Mouse (Mus musculus): Measurements from ENCODE around the gene Foxc1. TPM values are rescaled to one million over a fixed set of nuclear protein-coding genes. Genes with fewer than 3 reads are reported as not detected.

The Foxc1 gene
- polyA plus RNA-seq, 1 experiment from 2014 or later: 0.63 TPM

GRCm38 (mm10) chr13:31810375-31810692 is 3.9 kb downstream of the Foxc1 start:
- WGBS: 3% methylated on average over 9 of the region's 9 CpGs
- Histone ChIP-seq H3K27me3 (replicated peaks; ENCODE audit: control insufficient read depth, insufficient read depth, low read length) (peaks cover 60% of the 10 kb centered on the region), H3K9me3 (ENCODE audit: control insufficient read depth, low read length) (no peaks in the 10 kb centered on the region), H3K27ac (ENCODE audit: low read depth, low read length) (no peak overlapping the region), H3K4me1 (ENCODE audit: control insufficient read depth, insufficient read depth, low read depth, low read length) (peaks cover 30% of the 10 kb centered on the region), H3K36me3 (ENCODE audit: control insufficient read depth, insufficient read depth, low read length) (no peaks in the 10 kb centered on the region), H3K9ac (ENCODE audit: low read depth, low read length) (peak overlapping the region; percentile 47), H3K4me3 (ENCODE audit: low read length) (peak overlapping the region; percentile 35), H3K4me2 (ENCODE audit: low read length) (no peak overlapping the region)
- no peak for ATAC-seq

- under 1% methylated on average over 57 of the region's 65 CpGs for WGBS
- H3K9ac ChIP-seq (ENCODE audit: low read depth, low read length): peak overlapping the region; percentile 47
- H3K4me3 ChIP-seq (ENCODE audit: low read length): peak overlapping the region; percentile 35
- H3K9me3 ChIP-seq (ENCODE audit: control insufficient read depth, low read length): no peaks in the 10 kb centered on the region
- H3K4me2 ChIP-seq (ENCODE audit: low read length): peak overlapping the region; percentile 45
- ATAC-seq: no peak
- H3K4me1 ChIP-seq (ENCODE audit: control insufficient read depth, insufficient read depth, low read depth, low read length): peaks cover 29% of the 10 kb centered on the region
- H3K27me3 ChIP-seq (replicated peaks; ENCODE audit: control insufficient read depth, insufficient read depth, low read length): peaks cover 62% of the 10 kb centered on the region
- peak overlapping the region; percentile 34; the same call in 1 of the 2 replicates for H3K27ac ChIP-seq (ENCODE audit: low read depth, low read length)
- no peaks in the 10 kb centered on the region for H3K36me3 ChIP-seq (ENCODE audit: control insufficient read depth, insufficient read depth, low read length)
Observed at GRCm38 (mm10) chr13:31810693-31811541, 4.5 kb downstream of the Foxc1 start.

DNA sequence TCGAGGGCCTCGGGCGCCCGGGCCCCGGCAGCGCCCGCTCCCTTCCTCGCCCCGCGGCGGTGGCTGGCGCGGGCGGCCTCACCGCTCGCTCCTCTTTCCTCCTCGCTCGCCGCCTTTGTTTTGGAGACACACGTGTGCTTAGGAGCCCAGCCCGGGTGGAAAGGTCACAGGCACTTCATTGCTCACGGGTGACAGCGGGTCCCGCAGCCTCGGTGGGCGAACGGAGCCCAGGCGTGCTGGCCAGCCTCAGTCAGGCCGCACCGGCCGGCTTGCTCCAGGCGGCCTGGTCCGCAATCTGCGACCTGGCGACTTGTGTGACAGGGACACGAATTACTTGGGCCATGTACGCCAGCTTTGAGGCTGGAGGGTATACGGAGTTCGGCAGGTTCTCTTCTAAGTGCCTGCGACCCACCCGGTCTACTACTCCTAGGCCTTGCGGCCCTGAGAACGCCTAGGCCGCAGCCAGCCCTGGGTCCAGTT is 5.1 kb downstream of the Foxc1 start:
- 5% methylated on average over 43 of the region's 44 CpGs for WGBS
- Histone ChIP-seq H3K27me3 (replicated peaks; ENCODE audit: control insufficient read depth, insufficient read depth, low read length) (peaks cover 65% of the 10 kb centered on the region), H3K4me1 (ENCODE audit: control insufficient read depth, insufficient read depth, low read depth, low read length) (peaks cover 22% of the 10 kb centered on the region), H3K4me3 (ENCODE audit: low read length) (peak overlapping the region; percentile 35), H3K4me2 (ENCODE audit: low read length) (peak overlapping the region; percentile 45), H3K9ac (ENCODE audit: low read depth, low read length) (peak overlapping the region; percentile 45), H3K9me3 (ENCODE audit: control insufficient read depth, low read length) (no peaks in the 10 kb centered on the region), H3K36me3 (ENCODE audit: control insufficient read depth, insufficient read depth, low read length) (no peaks in the 10 kb centered on the region), H3K27ac (ENCODE audit: low read depth, low read length) (peak overlapping the region; percentile 34; the same call in 1 of the 2 replicates)
- ATAC-seq: 0 out of 2 replicates have a peak, but pooled peaks have one; percentile 19

DNA sequence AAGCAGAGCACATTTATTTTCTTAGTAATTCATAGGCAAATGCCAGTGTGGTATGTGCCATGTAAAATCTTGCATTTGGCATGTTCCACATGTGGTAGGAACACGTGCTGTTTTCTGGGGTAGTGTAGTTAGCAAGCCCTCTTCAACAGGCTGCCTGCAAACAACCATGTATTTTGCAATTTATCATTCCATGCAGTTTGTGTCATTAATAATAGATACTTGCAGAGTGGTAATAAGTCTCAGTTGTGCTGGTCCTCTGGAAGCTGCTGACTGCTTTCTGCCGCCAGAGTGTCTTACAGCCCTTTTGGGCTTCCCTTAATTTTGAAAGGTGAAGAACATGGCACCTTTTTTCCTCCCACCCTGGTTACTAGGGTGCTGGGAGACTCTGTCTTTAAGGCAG is 6.3 kb downstream of the Foxc1 start:
- H3K27me3 ChIP-seq (replicated peaks; ENCODE audit: control insufficient read depth, insufficient read depth, low read length): peaks cover 64% of the 10 kb centered on the region
- H3K36me3 ChIP-seq (ENCODE audit: control insufficient read depth, insufficient read depth, low read length): no peaks in the 10 kb centered on the region
- H3K4me1 ChIP-seq (ENCODE audit: control insufficient read depth, insufficient read depth, low read depth, low read length): peaks cover 12% of the 10 kb centered on the region
- peak overlapping the region; percentile 23; the same call in 1 of the 2 replicates for H3K4me2 ChIP-seq (ENCODE audit: low read length)
- H3K9ac ChIP-seq (ENCODE audit: low read depth, low read length): no peak overlapping the region
- H3K4me3 ChIP-seq (ENCODE audit: low read length): no peak overlapping the region
- WGBS: 44% methylated on average over 2 of the region's 2 CpGs
- H3K9me3 ChIP-seq (ENCODE audit: control insufficient read depth, low read length): no peaks in the 10 kb centered on the region
- no peak for ATAC-seq
- no peak overlapping the region for H3K27ac ChIP-seq (ENCODE audit: low read depth, low read length)

DNA sequence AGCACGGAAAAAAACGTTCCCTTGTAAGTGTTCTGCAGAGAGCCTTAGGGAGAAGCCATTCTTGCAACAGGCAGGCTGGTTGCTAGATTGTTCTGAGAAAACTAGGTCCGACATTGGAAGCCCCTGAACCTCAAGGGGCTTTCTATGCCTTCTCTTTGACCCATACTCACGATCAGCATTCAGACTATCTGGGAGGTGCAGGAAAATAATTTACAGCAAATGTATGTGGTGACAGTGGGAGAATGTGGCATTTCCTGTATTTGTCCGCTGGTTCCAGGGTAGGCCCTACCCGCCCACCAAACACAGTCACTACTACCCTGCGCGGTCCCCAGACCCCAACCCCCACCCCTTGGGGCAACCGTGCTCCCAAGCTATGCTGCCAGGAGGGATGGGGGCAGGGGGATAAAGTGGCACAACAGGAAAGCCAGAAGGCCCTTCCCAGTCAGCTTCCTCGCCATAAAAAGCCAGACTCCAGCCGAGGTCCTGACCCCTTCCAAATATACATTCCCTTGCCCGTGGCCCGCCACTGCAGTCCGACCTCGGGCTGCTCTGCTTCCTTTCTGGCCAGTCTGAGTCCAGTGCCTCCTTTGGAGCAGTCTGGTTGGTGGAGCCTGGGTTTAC is 9.1 kb downstream of the Foxc1 start:
- no peak for ATAC-seq
- no peak overlapping the region for H3K4me2 ChIP-seq (ENCODE audit: low read length)
- H3K36me3 ChIP-seq (ENCODE audit: control insufficient read depth, insufficient read depth, low read length): no peaks in the 10 kb centered on the region
- peaks cover 62% of the 10 kb centered on the region for H3K27me3 ChIP-seq (replicated peaks; ENCODE audit: control insufficient read depth, insufficient read depth, low read length)
- 34% methylated on average over 15 of the region's 15 CpGs for WGBS
- H3K4me3 ChIP-seq (ENCODE audit: low read length): no peak overlapping the region
- H3K4me1 ChIP-seq (ENCODE audit: control insufficient read depth, insufficient read depth, low read depth, low read length): peaks cover 6% of the 10 kb centered on the region
- H3K9me3 ChIP-seq (ENCODE audit: control insufficient read depth, low read length): no peaks in the 10 kb centered on the region
- H3K27ac ChIP-seq (ENCODE audit: low read depth, low read length): no peak overlapping the region; the same call in 1 of the 2 replicates
- no peak overlapping the region for H3K9ac ChIP-seq (ENCODE audit: low read depth, low read length)

DNA sequence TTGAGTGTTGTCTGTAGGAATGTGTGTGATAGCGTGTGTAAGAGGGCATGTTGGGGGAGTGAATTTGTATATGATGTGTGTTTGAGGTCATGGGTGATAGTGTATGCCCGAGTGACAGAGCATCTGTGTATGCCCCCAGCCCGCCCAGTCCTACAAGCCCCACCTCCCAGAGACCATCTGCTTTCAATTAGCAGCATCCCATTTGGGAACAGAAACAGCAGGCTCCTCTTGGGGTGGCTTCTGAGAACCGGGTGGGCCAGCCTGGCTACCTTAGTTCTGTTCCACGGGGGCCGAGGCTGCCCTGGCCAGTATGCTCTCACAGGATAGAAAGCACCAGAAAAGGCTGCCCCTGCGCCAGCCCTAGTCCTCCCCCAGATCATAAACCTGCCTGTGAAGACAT is 11.9 kb downstream of the Foxc1 start:
- Histone ChIP-seq H3K4me3 (ENCODE audit: low read length) (no peak overlapping the region), H3K9ac (ENCODE audit: low read depth, low read length) (no peak overlapping the region), H3K4me1 (ENCODE audit: control insufficient read depth, insufficient read depth, low read depth, low read length) (no peaks in the 10 kb centered on the region; the same call in 1 of the 2 replicates), H3K27me3 (replicated peaks; ENCODE audit: control insufficient read depth, insufficient read depth, low read length) (peaks cover 44% of the 10 kb centered on the region), H3K36me3 (ENCODE audit: control insufficient read depth, insufficient read depth, low read length) (no peaks in the 10 kb centered on the region), H3K4me2 (ENCODE audit: low read length) (no peak overlapping the region), H3K9me3 (ENCODE audit: control insufficient read depth, low read length) (no peaks in the 10 kb centered on the region), H3K27ac (ENCODE audit: low read depth, low read length) (no peak overlapping the region)
- ATAC-seq: no peak
- WGBS: 54% methylated on average over 7 of the region's 7 CpGs

GRCm38 (mm10) chr13:31819664-31820405 is 13.4 kb downstream of the Foxc1 start:
- H3K9me3 ChIP-seq (ENCODE audit: control insufficient read depth, low read length): no peaks in the 10 kb centered on the region
- no peaks in the 10 kb centered on the region for H3K36me3 ChIP-seq (ENCODE audit: control insufficient read depth, insufficient read depth, low read length)
- no peak overlapping the region for H3K9ac ChIP-seq (ENCODE audit: low read depth, low read length)
- ATAC-seq: no peak
- H3K27me3 ChIP-seq (replicated peaks; ENCODE audit: control insufficient read depth, insufficient read depth, low read length): peaks cover 29% of the 10 kb centered on the region
- no peaks in the 10 kb centered on the region; the same call in 1 of the 2 replicates for H3K4me1 ChIP-seq (ENCODE audit: control insufficient read depth, insufficient read depth, low read depth, low read length)
- no peak overlapping the region for H3K27ac ChIP-seq (ENCODE audit: low read depth, low read length)
- H3K4me2 ChIP-seq (ENCODE audit: low read length): no peak overlapping the region
- WGBS: 40% methylated on average over 14 of the region's 14 CpGs
- H3K4me3 ChIP-seq (ENCODE audit: low read length): no peak overlapping the region

DNA sequence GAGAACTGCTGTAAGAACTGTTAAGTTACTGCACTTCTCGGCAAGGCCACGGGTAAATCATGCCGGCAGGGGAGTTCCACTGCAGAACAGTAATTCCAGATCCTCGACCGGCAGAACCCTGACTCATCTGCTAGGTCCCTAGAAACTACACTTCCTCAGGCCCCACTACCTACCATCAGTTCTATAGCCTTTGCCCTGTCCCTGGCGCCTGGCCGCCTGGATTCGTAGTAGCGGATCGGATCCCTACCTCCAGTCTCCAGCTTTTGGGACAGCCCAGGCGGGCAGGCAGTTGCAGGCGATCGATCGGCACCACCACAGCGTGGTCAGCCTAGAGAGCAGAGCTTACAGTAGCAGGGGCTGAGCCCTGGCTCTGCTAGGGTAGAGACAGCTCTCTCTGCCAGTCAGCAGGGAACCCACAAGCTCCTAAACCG is 14.2 kb downstream of the Foxc1 start:
- no peaks in the 10 kb centered on the region for H3K36me3 ChIP-seq (ENCODE audit: control insufficient read depth, insufficient read depth, low read length)
- no peaks in the 10 kb centered on the region; the same call in 1 of the 2 replicates for H3K4me1 ChIP-seq (ENCODE audit: control insufficient read depth, insufficient read depth, low read depth, low read length)
- no peak overlapping the region for H3K27ac ChIP-seq (ENCODE audit: low read depth, low read length)
- 5% methylated on average over 16 of the region's 16 CpGs for WGBS
- H3K27me3 ChIP-seq (replicated peaks; ENCODE audit: control insufficient read depth, insufficient read depth, low read length): peaks cover 22% of the 10 kb centered on the region
- H3K9me3 ChIP-seq (ENCODE audit: control insufficient read depth, low read length): no peaks in the 10 kb centered on the region
- peak overlapping the region; percentile 49 for H3K9ac ChIP-seq (ENCODE audit: low read depth, low read length)
- peak overlapping the region; percentile 17 for H3K4me3 ChIP-seq (ENCODE audit: low read length)
- ATAC-seq: peak; percentile 91
- peak overlapping the region; percentile 49 for H3K4me2 ChIP-seq (ENCODE audit: low read length)

Data from hindbrain, embryonic 16.5 days (tissue).